Mouse (Mus musculus) liver (tissue): ENCODE data around the gene 1700006A11Rik.
"Not testable (repeated sequence)": the region's sequence is repeated elsewhere in the genome, so short reads cannot be mapped to it uniquely, and the experiment has no call there.

Experiments used
- DNase-seq: peaks from one replicate; pipeline ENCODE4 v3.0.0-alpha.2; 2020; ENCODE audit warnings: mixed read lengths

Gene 1700006A11Rik

GRCm38 (mm10) chr3:124425940-124426339, at the start of gene 1700006A11Rik:
TSS of gene 1700006A11Rik (minus strand) at chr3:124426040.
- no peak for DNase-seq

DNA sequence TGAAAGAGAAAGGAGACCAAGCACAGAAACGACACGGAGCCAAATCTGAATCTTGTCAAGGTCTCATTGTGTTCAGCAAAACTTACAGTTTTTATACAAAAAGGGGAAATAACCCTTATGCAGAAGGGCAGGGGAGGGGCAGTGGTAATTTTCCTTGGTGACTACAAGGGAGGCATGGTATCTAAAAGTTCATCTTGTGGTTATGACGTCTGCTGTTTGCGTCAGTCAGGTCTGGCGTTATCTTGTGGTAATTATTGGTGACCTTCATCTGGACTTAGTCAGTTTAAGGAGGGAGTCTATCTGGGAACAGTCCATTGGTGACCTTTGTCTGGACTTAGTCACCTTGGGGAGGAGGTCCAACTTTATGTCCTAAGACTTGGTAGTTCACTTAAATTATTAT, 48.5 kb upstream of the 1700006A11Rik start:
- DNase-seq, result not testable (repeated sequence)

DNA sequence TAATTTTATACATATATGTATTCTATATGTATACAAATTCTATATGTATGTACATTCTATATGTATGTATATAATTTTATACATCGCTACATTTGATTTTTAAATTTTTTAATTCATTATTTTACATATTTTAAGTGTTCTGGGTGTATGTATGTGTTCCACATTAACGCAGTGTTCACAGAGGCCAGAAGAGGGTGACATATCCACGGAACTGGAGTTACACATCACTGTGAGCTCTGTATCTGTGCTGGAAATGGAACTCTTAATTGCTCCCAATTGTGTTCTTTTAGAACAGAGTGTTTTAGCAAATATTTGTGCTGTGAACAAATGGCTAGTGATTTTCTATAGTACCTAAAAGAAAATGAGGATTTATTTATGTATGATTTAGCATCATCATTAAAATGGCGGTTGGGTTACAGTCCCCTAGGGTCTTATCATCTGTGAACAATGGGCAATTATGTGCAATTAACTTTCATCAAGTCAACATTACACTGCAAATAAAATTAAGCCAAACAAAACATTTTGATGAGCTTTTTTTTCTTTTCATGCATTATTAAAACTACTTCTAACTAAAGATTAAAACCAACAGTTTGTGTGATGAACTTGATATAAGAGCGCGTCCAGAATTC, 40.4 kb upstream of the 1700006A11Rik start:
- no peak for DNase-seq

- DNase-seq, result no peak
Measured at GRCm38 (mm10) chr3:124392201-124392600, 33.6 kb downstream of the 1700006A11Rik start.

GRCm38 (mm10) chr3:124390101-124390500, 35.7 kb downstream of the 1700006A11Rik start:
- DNase-seq, result no peak

- no peak for DNase-seq
Measured at GRCm38 (mm10) chr3:124389650-124390049, 36.2 kb downstream of the 1700006A11Rik start.

DNA sequence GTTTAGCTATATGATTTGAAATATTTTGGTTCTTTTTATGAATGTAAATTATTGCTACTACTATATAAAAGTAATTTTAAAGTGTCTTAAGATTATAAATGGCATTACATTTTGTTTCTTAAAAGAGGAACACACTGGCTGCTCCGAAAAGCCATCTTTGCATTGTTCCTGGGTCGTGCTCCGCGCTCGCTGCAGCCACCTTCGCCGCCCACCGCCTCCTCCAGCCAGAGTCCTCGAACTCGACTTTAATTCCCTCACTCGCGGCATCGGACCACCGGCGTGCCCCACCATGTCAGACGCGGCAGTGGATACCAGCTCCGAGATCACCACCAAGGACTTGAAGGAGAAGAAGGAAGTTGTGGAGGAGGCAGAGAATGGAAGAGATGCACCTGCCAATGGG, 40.5 kb downstream of the 1700006A11Rik start:
- DNase-seq, result not testable (repeated sequence)

GRCm38 (mm10) chr3:124372031-124372430, 53.8 kb downstream of the 1700006A11Rik start:
- no peak for DNase-seq

DNA sequence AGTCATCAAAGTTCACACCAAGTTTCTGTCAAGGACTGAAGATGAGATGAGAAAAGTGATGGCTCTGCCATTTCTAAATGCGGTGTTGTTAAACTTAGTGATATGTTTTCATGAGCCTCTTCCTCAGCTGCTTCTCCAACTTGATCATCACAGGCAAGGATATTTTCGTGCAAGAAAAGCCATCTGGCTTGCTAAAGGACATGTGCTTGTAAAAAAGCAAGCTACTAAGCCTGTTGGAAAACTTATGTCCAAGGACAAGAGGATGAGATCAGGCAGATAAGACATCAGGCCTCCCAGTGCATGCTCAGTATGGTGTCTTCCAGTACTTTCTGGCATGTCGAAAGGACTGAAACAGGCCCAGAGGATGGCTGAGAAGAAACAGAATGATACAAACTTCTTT, 68.3 kb downstream of the 1700006A11Rik start:
- no peak for DNase-seq
